Mouse (Mus musculus): Measurements from ENCODE around the gene Fzd5. TPM values are rescaled to one million over a fixed set of nuclear protein-coding genes. Genes with fewer than 3 reads are reported as not detected.
A peak's percentile ranks its signal among the peaks of the same experiment; 100 is the strongest.

The Fzd5 gene
- polyA plus RNA-seq, 1 experiment: 2.1 TPM

- H3K36me3 ChIP-seq (ENCODE audit: control insufficient read depth, insufficient read depth): no peaks in the 10 kb centered on the region
- no peak overlapping the region for H3K4me2 ChIP-seq (ENCODE audit: low read depth)
- peak overlapping the region; percentile 61 for H3K4me3 ChIP-seq
- TF ChIP-seq TCF12 (IDR thresholded peaks at IDR 0.05; ENCODE audit: insufficient read depth, poor library complexity, severe bottlenecking): no peak
- no peak for TF ChIP-seq MAX (IDR thresholded peaks at IDR 0.05; ENCODE audit: low read depth)
- no peak for TF ChIP-seq CEBPB (IDR thresholded peaks at IDR 0.05; ENCODE audit: insufficient read depth, poor library complexity, severe bottlenecking)
- TF ChIP-seq SRF (IDR thresholded peaks at IDR 0.05; ENCODE audit: control insufficient read depth, insufficient read length, low read depth): no peak
- no peak for TF ChIP-seq E2F4 (IDR thresholded peaks at IDR 0.05; ENCODE audit: insufficient read depth)
- TF ChIP-seq POLR2AphosphoS2 (IDR thresholded peaks at IDR 0.05; ENCODE audit: insufficient read length, low read depth): no peak
- TF ChIP-seq USF1 (IDR thresholded peaks at IDR 0.05; ENCODE audit: low read depth): no peak
- no peak for TF ChIP-seq TCF3 (IDR thresholded peaks at IDR 0.05; ENCODE audit: insufficient read length, low read depth)
- TF ChIP-seq MYOD1 (IDR thresholded peaks at IDR 0.05; ENCODE audit: control insufficient read depth in 1 of 3, insufficient read length in 2 of 3, low read depth in 2 of 3): no peak
- no peaks in the 10 kb centered on the region for H3K79me2 ChIP-seq (ENCODE audit: control insufficient read depth, insufficient read depth)
- no peak overlapping the region for H3ac ChIP-seq (ENCODE audit: control insufficient read depth, insufficient read length)
- no peaks in the 10 kb centered on the region for H3K27me3 ChIP-seq (ENCODE audit: control insufficient read depth, insufficient read depth, insufficient read length)
These were observed 2.5 kb downstream of the Fzd5 start for GRCm38 (mm10) chr1:64734771-64735750.

GRCm38 (mm10) chr1:64733453-64734245, 3.9 kb downstream of the Fzd5 start:
- H3K36me3 ChIP-seq (ENCODE audit: control insufficient read depth, insufficient read depth): no peaks in the 10 kb centered on the region
- no peak overlapping the region for H3ac ChIP-seq (ENCODE audit: control insufficient read depth, insufficient read length)
- no peaks in the 10 kb centered on the region for H3K79me2 ChIP-seq (ENCODE audit: control insufficient read depth, insufficient read depth)
- H3K27me3 ChIP-seq (ENCODE audit: control insufficient read depth, insufficient read depth, insufficient read length): no peaks in the 10 kb centered on the region
- no peak overlapping the region for H3K4me3 ChIP-seq
- TF ChIP-seq REST (IDR thresholded peaks at IDR 0.05; ENCODE audit: insufficient read depth, insufficient read length): no peak
- TF ChIP-seq SRF (IDR thresholded peaks at IDR 0.05; ENCODE audit: control insufficient read depth, insufficient read length, low read depth): no peak
- TF ChIP-seq TCF12 (IDR thresholded peaks at IDR 0.05; ENCODE audit: insufficient read depth, poor library complexity, severe bottlenecking): no peak
- TF ChIP-seq MYOG (IDR thresholded peaks at IDR 0.05; ENCODE audit: control insufficient read depth in 1 of 3, insufficient read depth in 1 of 3, insufficient read length in 2 of 3, low read depth in 2 of 3): no peak
- H3K4me2 ChIP-seq (ENCODE audit: low read depth): no peak overlapping the region

GRCm38 (mm10) chr1:64732637-64733200, 4.8 kb downstream of the Fzd5 start:
- Histone ChIP-seq H3ac (ENCODE audit: control insufficient read depth, insufficient read length) (no peak overlapping the region), H3K36me3 (ENCODE audit: control insufficient read depth, insufficient read depth) (no peaks in the 10 kb centered on the region), H3K27me3 (ENCODE audit: control insufficient read depth, insufficient read depth, insufficient read length) (no peaks in the 10 kb centered on the region), H3K79me2 (ENCODE audit: control insufficient read depth, insufficient read depth) (no peaks in the 10 kb centered on the region), H3K4me2 (ENCODE audit: low read depth) (no peak overlapping the region), H3K4me3 (no peak overlapping the region)
- TF ChIP-seq TCF3 (IDR thresholded peaks at IDR 0.05; ENCODE audit: insufficient read length, low read depth): no peak
- TF ChIP-seq MYOG (IDR thresholded peaks at IDR 0.05; ENCODE audit: control insufficient read depth in 1 of 3, insufficient read depth in 1 of 3, insufficient read length in 2 of 3, low read depth in 2 of 3): no peak
- TF ChIP-seq POLR2A (IDR thresholded peaks at IDR 0.05; ENCODE audit: insufficient read length, low read depth): no peak
- no peak for TF ChIP-seq E2F4 (IDR thresholded peaks at IDR 0.05; ENCODE audit: insufficient read depth)
- no peak for TF ChIP-seq POLR2AphosphoS2 (IDR thresholded peaks at IDR 0.05; ENCODE audit: insufficient read length, low read depth)
- TF ChIP-seq MAX (IDR thresholded peaks at IDR 0.05; ENCODE audit: low read depth): no peak
- TF ChIP-seq CEBPB (IDR thresholded peaks at IDR 0.05; ENCODE audit: insufficient read depth, poor library complexity, severe bottlenecking): no peak
- TF ChIP-seq TCF12 (IDR thresholded peaks at IDR 0.05; ENCODE audit: insufficient read depth, poor library complexity, severe bottlenecking): no peak
- no peak for TF ChIP-seq MYOD1 (IDR thresholded peaks at IDR 0.05; ENCODE audit: control insufficient read depth in 1 of 3, insufficient read length in 2 of 3, low read depth in 2 of 3)
- no peak for TF ChIP-seq REST (IDR thresholded peaks at IDR 0.05; ENCODE audit: insufficient read depth, insufficient read length)
- no peak for TF ChIP-seq SRF (IDR thresholded peaks at IDR 0.05; ENCODE audit: control insufficient read depth, insufficient read length, low read depth)
- TF ChIP-seq USF1 (IDR thresholded peaks at IDR 0.05; ENCODE audit: low read depth): no peak

- H3K79me2 ChIP-seq (ENCODE audit: control insufficient read depth, insufficient read depth): no peaks in the 10 kb centered on the region
- no peak for TF ChIP-seq E2F4 (IDR thresholded peaks at IDR 0.05; ENCODE audit: insufficient read depth)
- TF ChIP-seq SRF (IDR thresholded peaks at IDR 0.05; ENCODE audit: control insufficient read depth, insufficient read length, low read depth): no peak
- TF ChIP-seq POLR2AphosphoS2 (IDR thresholded peaks at IDR 0.05; ENCODE audit: insufficient read length, low read depth): no peak
- no peak for TF ChIP-seq CEBPB (IDR thresholded peaks at IDR 0.05; ENCODE audit: insufficient read depth, poor library complexity, severe bottlenecking)
- TF ChIP-seq POLR2A (IDR thresholded peaks at IDR 0.05; ENCODE audit: insufficient read length, low read depth): no peak
- no peak for TF ChIP-seq MYOG (IDR thresholded peaks at IDR 0.05; ENCODE audit: control insufficient read depth in 1 of 3, insufficient read depth in 1 of 3, insufficient read length in 2 of 3, low read depth in 2 of 3)
- no peak for TF ChIP-seq MAX (IDR thresholded peaks at IDR 0.05; ENCODE audit: low read depth)
- TF ChIP-seq MYOD1 (IDR thresholded peaks at IDR 0.05; ENCODE audit: control insufficient read depth in 1 of 3, insufficient read length in 2 of 3, low read depth in 2 of 3): no peak
- no peak for TF ChIP-seq TCF12 (IDR thresholded peaks at IDR 0.05; ENCODE audit: insufficient read depth, poor library complexity, severe bottlenecking)
- TF ChIP-seq REST (IDR thresholded peaks at IDR 0.05; ENCODE audit: insufficient read depth, insufficient read length): no peak
- no peak for TF ChIP-seq USF1 (IDR thresholded peaks at IDR 0.05; ENCODE audit: low read depth)
- no peak for TF ChIP-seq TCF3 (IDR thresholded peaks at IDR 0.05; ENCODE audit: insufficient read length, low read depth)
- H3K36me3 ChIP-seq (ENCODE audit: control insufficient read depth, insufficient read depth): no peaks in the 10 kb centered on the region
- H3ac ChIP-seq (ENCODE audit: control insufficient read depth, insufficient read length): no peak overlapping the region
- H3K4me3 ChIP-seq: no peak overlapping the region
- no peaks in the 10 kb centered on the region for H3K27me3 ChIP-seq (ENCODE audit: control insufficient read depth, insufficient read depth, insufficient read length)
- H3K4me2 ChIP-seq (ENCODE audit: low read depth): no peak overlapping the region
These were observed 5.4 kb downstream of the Fzd5 start for GRCm38 (mm10) chr1:64732161-64732560.

Data from myocyte (in vitro differentiated cells).